Mouse (Mus musculus) heart, embryonic 10.5 days (tissue): ENCODE measurements around the gene Scn1b. TPM values are rescaled to one million over a fixed set of nuclear protein-coding genes. Genes with fewer than 3 reads are reported as not detected.

Experiments used
- DNase-seq: peaks from one replicate; pipeline ENCODE4 v3.0.0-alpha.2; 2017; ENCODE audit warnings: low spot score
- H3K27ac ChIP-seq: fragments of 300-500 bp; sonication (generic); 2 replicates; pipeline ENCODE4 v1.5.1; 2016; ENCODE audit warnings: mild to moderate bottlenecking
- H3K27me3 ChIP-seq: fragments of 300-500 bp; sonication (generic); 2 replicates; pipeline ENCODE4 v1.6.1; 2016; ENCODE audit warnings: mild to moderate bottlenecking; ENCODE audit not compliant: poor library complexity, insufficient read depth, severe bottlenecking
- H3K36me3 ChIP-seq: fragments of 300-500 bp; sonication (generic); 2 replicates; pipeline ENCODE4 v1.6.1; 2016; ENCODE audit warnings: mild to moderate bottlenecking, moderate library complexity
- H3K4me1 ChIP-seq: fragments of 300-500 bp; sonication (generic); 2 replicates; pipeline ENCODE4 v1.6.1; 2016; ENCODE audit warnings: mild to moderate bottlenecking
- H3K4me3 ChIP-seq: fragments of 300-500 bp; sonication (generic); 2 replicates; pipeline ENCODE4 v1.5.1; 2016; ENCODE audit warnings: mild to moderate bottlenecking, moderate library complexity
- H3K9me3 ChIP-seq: fragments of 300-500 bp; sonication (generic); 2 replicates; pipeline ENCODE4 v1.6.1; 2016; ENCODE audit warnings: mild to moderate bottlenecking, moderate library complexity
- WGBS: fragments of 180-500 bp; shearing (Covaris S2); methylation state at CpG from one replicate; pipeline ENCODE4 v1.1.7; 2016; 5-methylcytosine and 5-hydroxymethylcytosine counted together
- polyA plus RNA-seq: library from polyadenylated mRNA; unstranded; fragments of >200 nt; fragmentation: Nextera tagmentation; extraction: Ambion mirVana; gene quantifications from 2 replicates; pipeline ENCODE4 v1.2.1, GENCODE M21; 2016

Gene Scn1b
- polyA plus RNA-seq, 1 experiment from 2014 or later = 4.3 TPM

GRCm38 (mm10) chr7:31074061-31074712 is 52.6 kb downstream of the Scn1b start:
- Histone ChIP-seq H3K27ac (no peak overlapping the region), H3K36me3 (no peaks in the 10 kb centered on the region), H3K9me3 (no peaks in the 10 kb centered on the region), H3K4me1 (0 out of 2 replicates have a peak, but pooled peaks cover 7% of the 10 kb centered on the region), H3K27me3 (peaks cover 12% of the 10 kb centered on the region; the same call in 1 of the 2 replicates), H3K4me3 (no peak overlapping the region)
- DNase-seq = no peak
- whole genome bisulfite sequencing = 70% methylated on average over 7 of the region's 7 CpGs

- Histone ChIP-seq H3K27ac (no peak overlapping the region), H3K4me3 (no peak overlapping the region), H3K36me3 (no peaks in the 10 kb centered on the region), H3K27me3 (peaks cover 18% of the 10 kb centered on the region; the same call in 1 of the 2 replicates), H3K4me1 (0 out of 2 replicates have a peak, but pooled peaks cover 7% of the 10 kb centered on the region), H3K9me3 (no peaks in the 10 kb centered on the region)
- no peak for DNase-seq
Measured at GRCm38 (mm10) chr7:31073546-31073945, 53.3 kb downstream of the Scn1b start.

GRCm38 (mm10) chr7:31072326-31072725 is 54.5 kb downstream of the Scn1b start:
- DNase-seq = no peak
- Histone ChIP-seq H3K36me3 (no peaks in the 10 kb centered on the region), H3K27ac (no peak overlapping the region), H3K4me1 (peaks cover 8% of the 10 kb centered on the region), H3K27me3 (peaks cover 19% of the 10 kb centered on the region), H3K4me3 (no peak overlapping the region), H3K9me3 (no peaks in the 10 kb centered on the region)
- 52% methylated on average over 9 of the region's 9 CpGs for WGBS

- WGBS = 72% methylated on average over 6 of the region's 6 CpGs
- no peak overlapping the region for H3K4me3 ChIP-seq
Measured at GRCm38 (mm10) chr7:31070324-31070723, 56.5 kb downstream of the Scn1b start.

GRCm38 (mm10) chr7:31069491-31069890 is 57.3 kb downstream of the Scn1b start:
- no peaks in the 10 kb centered on the region for H3K36me3 ChIP-seq
- no peaks in the 10 kb centered on the region for H3K9me3 ChIP-seq
- no peak overlapping the region for H3K4me3 ChIP-seq
- no peak for DNase-seq
- H3K27ac ChIP-seq = no peak overlapping the region
- peaks cover 12% of the 10 kb centered on the region for H3K4me1 ChIP-seq
- 84% methylated on average over 14 of the region's 14 CpGs for WGBS
- H3K27me3 ChIP-seq = peaks cover 22% of the 10 kb centered on the region

More at GRCm38 (mm10) chr7:31070324-31070723, 56.5 kb downstream of the Scn1b start:
- H3K4me1 ChIP-seq = peaks cover 12% of the 10 kb centered on the region
- H3K36me3 ChIP-seq = no peaks in the 10 kb centered on the region
- peaks cover 22% of the 10 kb centered on the region for H3K27me3 ChIP-seq
- no peak for DNase-seq
- no peaks in the 10 kb centered on the region for H3K9me3 ChIP-seq
- H3K27ac ChIP-seq = no peak overlapping the region

GRCm38 (mm10) chr7:31067836-31068235 is 59.0 kb downstream of the Scn1b start:
- Histone ChIP-seq H3K36me3 (no peaks in the 10 kb centered on the region), H3K4me1 (peaks cover 12% of the 10 kb centered on the region), H3K27me3 (peaks cover 22% of the 10 kb centered on the region), H3K4me3 (peak overlapping the region; percentile 10; the same call in 1 of the 2 replicates), H3K27ac (no peak overlapping the region), H3K9me3 (no peaks in the 10 kb centered on the region)
- no peak for DNase-seq
- 39% methylated on average over 5 of the region's 5 CpGs for WGBS

Other genes with a start within 250 kb of the Scn1b start
- gene Cd22, start 246.7 kb downstream of the Scn1b start, polyA plus RNA-seq = not detected in 2 replicates
- gene Mag, start 212.1 kb downstream of the Scn1b start, polyA plus RNA-seq = 0.30 and 0.38 TPM in 2 replicates
- not detected in 2 replicates for gene Hamp2, start 202.3 kb downstream of the Scn1b start, polyA plus RNA-seq
- not detected in 2 replicates for gene Hamp, start 183.0 kb downstream of the Scn1b start, polyA plus RNA-seq
- gene Usf2, start 170.2 kb downstream of the Scn1b start, polyA plus RNA-seq = 15.0 and 26.9 TPM in 2 replicates
- gene Lsr, start 153.5 kb downstream of the Scn1b start, polyA plus RNA-seq = 16.6 and 40.3 TPM in 2 replicates
- gene Fam187b, start 153.2 kb downstream of the Scn1b start, polyA plus RNA-seq = 1.2 and 2.5 TPM in 2 replicates
- 24.3 and 26.4 TPM in 2 replicates for gene Fxyd5, start 84.5 kb downstream of the Scn1b start, polyA plus RNA-seq
- gene Fxyd7, start 75.5 kb downstream of the Scn1b start, polyA plus RNA-seq = 0.22 and 1.5 TPM in 2 replicates
- 167 and 365 TPM in 2 replicates for gene Fxyd1, start 69.8 kb downstream of the Scn1b start, polyA plus RNA-seq
- gene Lgi4, start 67.7 kb downstream of the Scn1b start, polyA plus RNA-seq = 0.27 and 0.41 TPM in 2 replicates
- 0.53 and 2.0 TPM in 2 replicates for gene Fxyd3, start 50.3 kb downstream of the Scn1b start, polyA plus RNA-seq
- gene Hpn, start 11.7 kb downstream of the Scn1b start, polyA plus RNA-seq = 3.6 and 15.0 TPM in 2 replicates
- gene Gramd1a, start 28.9 kb upstream of the Scn1b start, polyA plus RNA-seq = 58.1 and 70.9 TPM in 2 replicates
- not detected in 2 replicates for gene Scgb2b2, start 163.5 kb upstream of the Scn1b start, polyA plus RNA-seq
- gene Scgb1b2, start 164.8 kb upstream of the Scn1b start, polyA plus RNA-seq = not detected in 2 replicates
- gene Scgb2b3, start 235.1 kb upstream of the Scn1b start, polyA plus RNA-seq = not detected in 2 replicates
- not detected in 2 replicates for gene Scgb1b3, start 248.6 kb upstream of the Scn1b start, polyA plus RNA-seq